Mouse (Mus musculus): Measurements from ENCODE around the gene Usp34. TPM values are rescaled to one million over a fixed set of nuclear protein-coding genes. Genes with fewer than 3 reads are reported as not detected.
"Not testable (repeated sequence)": the region's sequence is repeated elsewhere in the genome, so short reads cannot be mapped to it uniquely, and the experiment has no call there.

Gene Usp34
- polyA plus RNA-seq, 1 experiment from 2014 or later: 40.4 TPM

GRCm38 (mm10) chr11:23307566-23307920 is 848 bp downstream of the Usp34 start:
- 5% methylated on average over 6 of the region's 6 CpGs for WGBS
- Histone ChIP-seq H3K4me1 (ENCODE audit: control insufficient read depth, insufficient read depth, low read length) (no peaks in the 10 kb centered on the region), H3K9me3 (replicated peaks; ENCODE audit: control insufficient read depth, low read length) (no peaks in the 10 kb centered on the region), H3K4me2 (ENCODE audit: low read depth, low read length) (peak overlapping the region; percentile 57), H3K27me3 (ENCODE audit: control insufficient read depth, insufficient read depth, low read length) (no peaks in the 10 kb centered on the region), H3K36me3 (replicated peaks; ENCODE audit: control insufficient read depth, insufficient read depth, low read depth, low read length) (no peaks in the 10 kb centered on the region; the same call in 1 of the 2 replicates), H3K27ac (replicated peaks; ENCODE audit: low read depth, low read length) (no peak overlapping the region), H3K4me3 (ENCODE audit: low read depth, low read length) (peak overlapping the region; percentile 91), H3K9ac (replicated peaks; ENCODE audit: low read length) (peak overlapping the region; percentile 96)
- no peak for DNase-seq (ENCODE audit: low spot score)
- ATAC-seq (replicated peaks; ENCODE audit: insufficient number of reproducible peaks, low FRiP score, low TSS enrichment, low read depth): no peak

DNA sequence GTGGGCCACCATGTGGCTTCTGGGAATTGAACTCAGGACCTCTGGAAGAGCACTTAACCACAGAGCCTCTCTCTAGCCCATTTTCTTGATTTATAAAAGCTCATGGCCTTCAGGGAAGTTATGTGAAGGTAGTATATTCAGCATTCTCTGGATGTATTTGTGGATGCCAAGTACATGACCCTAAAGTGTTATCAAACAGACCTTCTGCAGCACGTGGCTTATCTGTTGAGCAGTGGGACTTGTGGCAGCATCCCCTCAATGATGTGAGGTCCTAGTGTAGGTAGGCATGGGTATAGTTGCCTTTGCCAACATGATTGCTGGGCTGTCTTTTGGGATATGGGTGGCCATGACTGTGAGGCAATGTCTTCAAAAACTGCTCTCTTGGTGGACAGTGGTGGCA is 6.8 kb downstream of the Usp34 start:
- Histone ChIP-seq H3K27ac (replicated peaks; ENCODE audit: low read depth, low read length) (no peak overlapping the region), H3K4me3 (ENCODE audit: low read depth, low read length) (no peak overlapping the region), H3K9ac (replicated peaks; ENCODE audit: low read length) (no peak overlapping the region), H3K4me2 (ENCODE audit: low read depth, low read length) (no peak overlapping the region), H3K36me3 (replicated peaks; ENCODE audit: control insufficient read depth, insufficient read depth, low read depth, low read length) (no peaks in the 10 kb centered on the region; the same call in 1 of the 2 replicates), H3K27me3 (ENCODE audit: control insufficient read depth, insufficient read depth, low read length) (no peaks in the 10 kb centered on the region), H3K4me1 (ENCODE audit: control insufficient read depth, insufficient read depth, low read length) (no peaks in the 10 kb centered on the region), H3K9me3 (replicated peaks; ENCODE audit: control insufficient read depth, low read length) (no peaks in the 10 kb centered on the region)
- 78% methylated on average over 1 of the region's 1 CpGs for WGBS
- ATAC-seq (replicated peaks; ENCODE audit: insufficient number of reproducible peaks, low FRiP score, low TSS enrichment, low read depth) (no peak), DNase-seq (ENCODE audit: low spot score) (no peak)

- DNase-seq (ENCODE audit: low spot score) (no peak), ATAC-seq (replicated peaks; ENCODE audit: insufficient number of reproducible peaks, low FRiP score, low TSS enrichment, low read depth) (no peak)
- Histone ChIP-seq H3K4me1 (ENCODE audit: control insufficient read depth, insufficient read depth, low read length) (no peaks in the 10 kb centered on the region), H3K4me3 (ENCODE audit: low read depth, low read length) (no peak overlapping the region), H3K27ac (replicated peaks; ENCODE audit: low read depth, low read length) (no peak overlapping the region), H3K9ac (replicated peaks; ENCODE audit: low read length) (no peak overlapping the region), H3K4me2 (ENCODE audit: low read depth, low read length) (no peak overlapping the region), H3K36me3 (replicated peaks; ENCODE audit: control insufficient read depth, insufficient read depth, low read depth, low read length) (no peaks in the 10 kb centered on the region; the same call in 1 of the 2 replicates), H3K9me3 (replicated peaks; ENCODE audit: control insufficient read depth, low read length) (no peaks in the 10 kb centered on the region), H3K27me3 (ENCODE audit: control insufficient read depth, insufficient read depth, low read length) (no peaks in the 10 kb centered on the region)
- 98% methylated on average over 2 of the region's 2 CpGs for WGBS
Observed at GRCm38 (mm10) chr11:23329413-23329812, 22.7 kb downstream of the Usp34 start.

- H3K4me2 ChIP-seq (ENCODE audit: low read depth, low read length): no peak overlapping the region
- ATAC-seq (replicated peaks; ENCODE audit: insufficient number of reproducible peaks, low FRiP score, low TSS enrichment, low read depth): no peak
- no peaks in the 10 kb centered on the region; the same call in 1 of the 2 replicates for H3K36me3 ChIP-seq (replicated peaks; ENCODE audit: control insufficient read depth, insufficient read depth, low read depth, low read length)
- WGBS: 60% methylated on average over 3 of the region's 3 CpGs
- H3K27me3 ChIP-seq (ENCODE audit: control insufficient read depth, insufficient read depth, low read length): no peaks in the 10 kb centered on the region
- no peak overlapping the region for H3K27ac ChIP-seq (replicated peaks; ENCODE audit: low read depth, low read length)
- no peaks in the 10 kb centered on the region for H3K4me1 ChIP-seq (ENCODE audit: control insufficient read depth, insufficient read depth, low read length)
- H3K4me3 ChIP-seq (ENCODE audit: low read depth, low read length): no peak overlapping the region
- no peak overlapping the region for H3K9ac ChIP-seq (replicated peaks; ENCODE audit: low read length)
- H3K9me3 ChIP-seq (replicated peaks; ENCODE audit: control insufficient read depth, low read length): no peaks in the 10 kb centered on the region
- DNase-seq (ENCODE audit: low spot score): peak; percentile 44
Observed at GRCm38 (mm10) chr11:23332136-23332535, 25.4 kb downstream of the Usp34 start.

DNA sequence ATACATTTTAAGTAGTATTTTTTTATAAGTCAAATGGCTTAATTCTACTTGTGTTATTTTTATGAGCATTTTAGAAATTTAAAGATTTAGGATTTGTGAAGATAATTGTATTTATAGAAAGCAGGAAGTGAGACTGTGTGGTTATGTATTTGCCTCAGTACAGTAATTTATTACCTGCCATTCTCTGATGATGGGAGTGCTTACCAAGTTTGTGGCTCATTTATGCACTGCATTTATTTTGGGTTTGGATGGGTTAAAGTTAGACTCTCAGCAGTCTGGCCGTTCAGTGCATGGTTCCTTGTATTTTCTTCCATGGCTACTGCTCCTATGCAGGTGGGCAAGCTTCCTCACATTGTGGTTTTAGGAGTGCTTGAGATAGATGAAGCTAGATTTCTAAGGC is 28.5 kb downstream of the Usp34 start:
- Histone ChIP-seq H3K36me3 (replicated peaks; ENCODE audit: control insufficient read depth, insufficient read depth, low read depth, low read length) (no peaks in the 10 kb centered on the region; the same call in 1 of the 2 replicates), H3K9me3 (replicated peaks; ENCODE audit: control insufficient read depth, low read length) (no peaks in the 10 kb centered on the region), H3K4me2 (ENCODE audit: low read depth, low read length) (no peak overlapping the region), H3K4me1 (ENCODE audit: control insufficient read depth, insufficient read depth, low read length) (no peaks in the 10 kb centered on the region), H3K9ac (replicated peaks; ENCODE audit: low read length) (no peak overlapping the region), H3K27me3 (ENCODE audit: control insufficient read depth, insufficient read depth, low read length) (no peaks in the 10 kb centered on the region), H3K27ac (replicated peaks; ENCODE audit: low read depth, low read length) (no peak overlapping the region), H3K4me3 (ENCODE audit: low read depth, low read length) (no peak overlapping the region)
- 80% methylated on average over 1 of the region's 1 CpGs for WGBS
- DNase-seq (ENCODE audit: low spot score) (no peak), ATAC-seq (replicated peaks; ENCODE audit: insufficient number of reproducible peaks, low FRiP score, low TSS enrichment, low read depth) (no peak)

- not testable (repeated sequence) for DNase-seq (ENCODE audit: low spot score); H3K4me2 ChIP-seq (ENCODE audit: low read depth, low read length); H3K27ac ChIP-seq (replicated peaks; ENCODE audit: low read depth, low read length); ATAC-seq (replicated peaks; ENCODE audit: insufficient number of reproducible peaks, low FRiP score, low TSS enrichment, low read depth); H3K4me3 ChIP-seq (ENCODE audit: low read depth, low read length); H3K9me3 ChIP-seq (replicated peaks; ENCODE audit: control insufficient read depth, low read length); H3K36me3 ChIP-seq (replicated peaks; ENCODE audit: control insufficient read depth, insufficient read depth, low read depth, low read length); H3K9ac ChIP-seq (replicated peaks; ENCODE audit: low read length); H3K27me3 ChIP-seq (ENCODE audit: control insufficient read depth, insufficient read depth, low read length); H3K4me1 ChIP-seq (ENCODE audit: control insufficient read depth, insufficient read depth, low read length)
- WGBS: 69% methylated on average over 5 of the region's 5 CpGs
Observed at GRCm38 (mm10) chr11:23357226-23357625, 50.5 kb downstream of the Usp34 start.

- H3K27me3 ChIP-seq (ENCODE audit: control insufficient read depth, insufficient read depth, low read length); H3K4me3 ChIP-seq (ENCODE audit: low read depth, low read length); H3K27ac ChIP-seq (replicated peaks; ENCODE audit: low read depth, low read length); DNase-seq (ENCODE audit: low spot score); H3K4me1 ChIP-seq (ENCODE audit: control insufficient read depth, insufficient read depth, low read length); H3K9ac ChIP-seq (replicated peaks; ENCODE audit: low read length); H3K4me2 ChIP-seq (ENCODE audit: low read depth, low read length); ATAC-seq (replicated peaks; ENCODE audit: insufficient number of reproducible peaks, low FRiP score, low TSS enrichment, low read depth); H3K9me3 ChIP-seq (replicated peaks; ENCODE audit: control insufficient read depth, low read length); H3K36me3 ChIP-seq (replicated peaks; ENCODE audit: control insufficient read depth, insufficient read depth, low read depth, low read length): not testable (repeated sequence)
- 84% methylated on average over 1 of the region's 1 CpGs for WGBS
Observed at GRCm38 (mm10) chr11:23359687-23360235, 53.1 kb downstream of the Usp34 start.

DNA sequence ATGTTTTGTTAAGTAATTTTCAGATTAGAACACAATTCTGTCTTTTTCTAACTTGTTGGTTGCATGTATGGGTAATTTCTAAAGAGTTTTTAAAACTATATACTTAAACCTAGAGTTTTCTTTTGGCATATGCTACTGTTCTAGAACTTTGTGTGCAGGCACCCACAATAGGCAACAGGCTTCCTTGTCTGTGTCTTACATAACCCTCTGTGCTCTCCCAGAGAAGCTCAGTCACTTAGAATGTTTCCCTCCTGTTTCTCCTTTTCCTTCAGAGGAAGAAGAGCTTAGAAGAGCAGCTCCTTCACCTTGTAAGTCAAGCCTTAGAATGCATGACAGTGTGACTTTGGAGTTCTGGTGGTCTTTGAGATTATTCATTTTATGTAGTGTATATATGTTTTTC is 55.6 kb downstream of the Usp34 start:
- Histone ChIP-seq H3K27ac (replicated peaks; ENCODE audit: low read depth, low read length) (no peak overlapping the region), H3K9me3 (replicated peaks; ENCODE audit: control insufficient read depth, low read length) (no peaks in the 10 kb centered on the region)
- no peak for ATAC-seq (replicated peaks; ENCODE audit: insufficient number of reproducible peaks, low FRiP score, low TSS enrichment, low read depth)

More for the DNA sequence above, 55.6 kb downstream of the Usp34 start:
- no peak overlapping the region for H3K4me2 ChIP-seq (ENCODE audit: low read depth, low read length)
- H3K9ac ChIP-seq (replicated peaks; ENCODE audit: low read length): no peak overlapping the region
- no peaks in the 10 kb centered on the region for H3K4me1 ChIP-seq (ENCODE audit: control insufficient read depth, insufficient read depth, low read length)
- H3K4me3 ChIP-seq (ENCODE audit: low read depth, low read length): no peak overlapping the region
- peaks cover 4% of the 10 kb centered on the region; the same call in 1 of the 2 replicates for H3K36me3 ChIP-seq (replicated peaks; ENCODE audit: control insufficient read depth, insufficient read depth, low read depth, low read length)
- DNase-seq (ENCODE audit: low spot score): no peak
- no peaks in the 10 kb centered on the region for H3K27me3 ChIP-seq (ENCODE audit: control insufficient read depth, insufficient read depth, low read length)
